Mouse (Mus musculus) megakaryocyte, embryonic 14.5 days (primary cell): ENCODE results near the gene Pald1.

ENCODE experiments used
- FLI1 ChIP-seq: IDR thresholded peaks from 2 replicates; pipeline ENCODE4 v1.6.1; 2012; ENCODE audit warnings: low read length, inconsistent platforms, mixed read lengths
- GATA1 ChIP-seq: IDR thresholded peaks from 3 replicates; pipeline ENCODE4 v1.6.1; 2012; ENCODE audit warnings: mixed read lengths, low read length, inconsistent platforms, borderline replicate concordance

GRCm38 (mm10) chr10:61341045-61341444 lies 42.3 kb downstream of the Pald1 start:
- TF ChIP-seq GATA1 (no peak), FLI1 (no peak)
